Mouse (Mus musculus) left cerebral cortex, postnatal 14 days (tissue): Measurements from ENCODE around the gene Dusp2. TPM values are rescaled to one million over a fixed set of nuclear protein-coding genes. Genes with fewer than 3 reads are reported as not detected.

Source experiments
- DNase-seq, 2 experiments: peaks; one replicate each; pipeline ENCODE4 v3.0.0; 2021 to 2022; ENCODE audit warnings: low spot score in 2 of 2, mixed read lengths in 1 of 2
- intact Hi-C: fragments of 180-260 bp; cut with DNase I; formaldehyde crosslinking; loops from one replicate; pipeline ENCODE4 v1.15.1; 2025
- total RNA-seq, 2 experiments: library from RNA; stranded (reverse); gene quantifications; 2 replicates each; pipeline ENCODE4 v1.2.3; 2021

Dusp2 gene
- total RNA-seq, 2 experiments from 2014 or later: 2.8 to 4.1 TPM

GRCm38 (mm10) chr2:127387521-127387920, 51.6 kb downstream of the Dusp2 start:
- intact Hi-C loops: no loop called here
- DNase-seq: no peak

Other genes starting within 250 kb of the Dusp2 start
- gene Ncaph, start 202.2 kb upstream of the Dusp2 start, total RNA-seq: 1 to 10 TPM; 3.7 to 4.2 TPM
- gene Itpripl1, start 192.7 kb upstream of the Dusp2 start, total RNA-seq: 1 to 10 TPM; 3.3 to 4.4 TPM
- gene 1810024B03Rik, start 127.9 kb upstream of the Dusp2 start, total RNA-seq: under 1 TPM; 0.33 to 0.36 TPM
- gene Snrnp200, start 127.8 kb upstream of the Dusp2 start, total RNA-seq: 10 to 100 TPM; 73.1 to 81.4 TPM
- gene Ciao1, start 88.3 kb upstream of the Dusp2 start, total RNA-seq: 10 to 100 TPM; 74.7 to 75.6 TPM
- 100 to 1,000 TPM in 1 of 2 experiments, 10 to 100 TPM in 1; 99.7 to 105 TPM for gene Tmem127, start 88.3 kb upstream of the Dusp2 start, total RNA-seq
- 100 to 1,000 TPM; 156 to 174 TPM for gene Stard7, start 65.9 kb upstream of the Dusp2 start, total RNA-seq
- not detected for gene Astl, start 2.5 kb downstream of the Dusp2 start, total RNA-seq
- gene Adra2b, start 27.0 kb downstream of the Dusp2 start, total RNA-seq: under 1 TPM; 0.42 to 0.46 TPM
- gene Gpat2, start 89.0 kb downstream of the Dusp2 start, total RNA-seq: under 1 TPM; 0.22 to 0.25 TPM
- 10 to 100 TPM; 16.7 to 17.6 TPM for gene Fahd2a, start 108.4 kb downstream of the Dusp2 start, total RNA-seq
- 10 to 100 TPM; 81.4 to 96.2 TPM for gene Kcnip3, start 185.9 kb downstream of the Dusp2 start, total RNA-seq
- gene Prom2, start 205.3 kb downstream of the Dusp2 start, total RNA-seq: under 1 TPM; 0.08 to 0.18 TPM